18 mouse cellular contexts compared by ENCODE assay signal in genomic region chr6:58629238-58629637, GRCm38 (mm10).
"Had no signal": no experiment of that assay in that cellular context is flagged by ENCODE, and none has a peak within 500 bp of the region (broad histone marks: within the 10 kb centered on the region; RNA-seq: fewer than 3 reads in every experiment).

No protein-coding gene starts in this region.

- H3K27me3 ChIP-seq: midbrain, embryonic 12.5 days; neural tube, embryonic 13.5 days; neural tube, embryonic 15.5 days had no signal

- ATAC-seq: midbrain, embryonic 16.5 days had no signal

- DNase-seq: lung, adult 18-20 months; lung, embryonic 14.5 days; lung, postnatal 10 days; lung, postnatal 4 days; midbrain, embryonic 14.5 days; retina, postnatal 1 day; right cerebral cortex, adult 18-20 months; right cerebral cortex, postnatal 25 days; spleen, adult 18-20 months; thymus, adult 18-20 months; thymus, postnatal 14 days; thymus, postnatal 36 days had no signal

- H3K27ac ChIP-seq: midbrain, embryonic 10.5 days; midbrain, embryonic 12.5 days; neural tube, embryonic 13.5 days; neural tube, embryonic 15.5 days had no signal

- H3K4me2 ChIP-seq: lung, embryonic 14.5 days; midbrain, embryonic 12.5 days; neural tube, embryonic 13.5 days; neural tube, embryonic 15.5 days had no signal

- H3K36me3 ChIP-seq: midbrain, embryonic 10.5 days; midbrain, embryonic 12.5 days; neural tube, embryonic 13.5 days; neural tube, embryonic 15.5 days had no signal

- H3K9ac ChIP-seq: lung, embryonic 14.5 days; midbrain, embryonic 12.5 days; neural tube, embryonic 13.5 days; neural tube, embryonic 15.5 days had no signal

- H3K4me3 ChIP-seq: midbrain, embryonic 10.5 days; midbrain, embryonic 12.5 days; myocyte; neural tube, embryonic 13.5 days; neural tube, embryonic 15.5 days had no signal

- H3K9me3 ChIP-seq: midbrain, embryonic 10.5 days; midbrain, embryonic 12.5 days; neural tube, embryonic 13.5 days; neural tube, embryonic 15.5 days had no signal

- H3K4me1 ChIP-seq: midbrain, embryonic 12.5 days; neural tube, embryonic 13.5 days; neural tube, embryonic 15.5 days had no signal
